Mouse (Mus musculus) cerebellum, adult 2 months (tissue): ENCODE data around the gene Syngr1. TPM values are rescaled to one million over a fixed set of nuclear protein-coding genes. Genes with fewer than 3 reads are reported as not detected.

ENCODE experiments used
- DNase-seq, 2 experiments: peaks; one replicate each; pipeline ENCODE4 v3.0.0; 2021
- H3K27ac ChIP-seq: fragments of 200-500 bp; 2 replicates; pipeline ENCODE4 v1.5.1; 2012; ENCODE audit warnings: low read length, control low read depth, inconsistent platforms; ENCODE audit not compliant: insufficient read depth
- H3K27me3 ChIP-seq: fragments of 200-500 bp; 2 replicates; pipeline ENCODE4 v1.6.1; 2012; ENCODE audit warnings: inconsistent platforms, mild to moderate bottlenecking, low read length, moderate library complexity; ENCODE audit not compliant: control insufficient read depth, insufficient read depth
- H3K4me1 ChIP-seq: fragments of 200-500 bp; 2 replicates; pipeline ENCODE4 v1.6.1; 2011; ENCODE audit warnings: low read length; ENCODE audit not compliant: control insufficient read depth, insufficient read depth
- H3K4me3 ChIP-seq: fragments of 200-500 bp; replicated peaks from 2 replicates; pipeline ENCODE3; 2011; ENCODE audit warnings: mild to moderate bottlenecking, low read depth, low read length, control low read depth; ENCODE audit not compliant: insufficient read depth
- CTCF ChIP-seq: fragments of 200-500 bp; IDR thresholded peaks from 2 replicates; pipeline ENCODE4 v1.5.1; 2011; ENCODE audit warnings: low read depth, mild to moderate bottlenecking, control low read depth, low read length, moderate library complexity, borderline replicate concordance; ENCODE audit not compliant: insufficient read depth
- POLR2A ChIP-seq: fragments of 200-500 bp; IDR thresholded peaks from 2 replicates; pipeline ENCODE4 v1.6.1; 2011; ENCODE audit warnings: low read length, control low read depth, borderline replicate concordance; ENCODE audit not compliant: insufficient read depth
- whole genome bisulfite sequencing: fragments of 180-500 bp; shearing (Covaris S2); methylation state at CpG from one replicate; pipeline ENCODE4 v1.1.7; 2018; 5-methylcytosine and 5-hydroxymethylcytosine counted together
- polyA plus RNA-seq: library from polyadenylated mRNA; depleted of rRNA; stranded (reverse); fragments of >200 nt; gene quantifications from 2 replicates; pipeline ENCODE4 v1.2.3, GENCODE M21; 2012

Syngr1 gene
- polyA plus RNA-seq, 1 experiment = 448 TPM

- TF ChIP-seq POLR2A (no peak), CTCF (no peak)
- WGBS = 96% methylated on average over 5 of the region's 5 CpGs
- Histone ChIP-seq H3K27ac (no peak overlapping the region), H3K27me3 (no peaks in the 10 kb centered on the region), H3K4me1 (peaks cover 5% of the 10 kb centered on the region; the same call in 1 of the 2 replicates), H3K4me3 (no peak overlapping the region)
- no peak for DNase-seq
Measured at GRCm38 (mm10) chr15:80145397-80145796, 54.3 kb downstream of the Syngr1 start.

- no peak overlapping the region for H3K4me3 ChIP-seq
- H3K4me1 ChIP-seq = peaks cover 5% of the 10 kb centered on the region; the same call in 1 of the 2 replicates
- DNase-seq = no peak
- TF ChIP-seq POLR2A (no peak), CTCF (no peak)
- 61% methylated on average over 6 of the region's 6 CpGs for WGBS
- no peaks in the 10 kb centered on the region for H3K27me3 ChIP-seq
- H3K27ac ChIP-seq = no peak overlapping the region
Measured at GRCm38 (mm10) chr15:80146153-80146552, 55.0 kb downstream of the Syngr1 start.

GRCm38 (mm10) chr15:80147090-80147489 is 56.0 kb downstream of the Syngr1 start:
- Histone ChIP-seq H3K27me3 (no peaks in the 10 kb centered on the region), H3K27ac (no peak overlapping the region), H3K4me1 (peaks cover 5% of the 10 kb centered on the region; the same call in 1 of the 2 replicates), H3K4me3 (no peak overlapping the region)
- WGBS = 89% methylated on average over 14 of the region's 14 CpGs
- DNase-seq = no peak
- TF ChIP-seq CTCF = no peak
- TF ChIP-seq POLR2A = no peak

DNA sequence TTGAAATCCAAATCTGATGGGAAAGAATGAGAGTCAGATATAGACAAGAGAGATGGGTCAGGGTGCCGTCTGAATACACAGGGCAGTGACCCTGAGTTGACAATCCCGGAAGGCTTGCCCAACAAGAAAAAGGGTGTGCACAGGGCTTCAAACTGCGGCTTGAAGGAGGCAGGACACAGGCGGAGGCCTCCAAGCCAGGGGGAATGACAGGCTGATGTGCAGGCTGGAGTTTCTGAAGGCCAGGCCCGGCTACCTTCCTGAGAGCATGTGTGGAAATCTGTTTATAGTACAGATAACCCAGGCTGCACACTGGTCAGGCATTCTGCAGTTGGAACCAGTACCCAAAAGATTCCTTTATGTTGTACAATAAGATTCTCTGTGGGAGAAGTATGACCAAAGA is 56.4 kb downstream of the Syngr1 start:
- DNase-seq = no peak
- Histone ChIP-seq H3K27me3 (no peaks in the 10 kb centered on the region), H3K4me3 (no peak overlapping the region), H3K27ac (no peak overlapping the region), H3K4me1 (peaks cover 5% of the 10 kb centered on the region; the same call in 1 of the 2 replicates)
- TF ChIP-seq CTCF (no peak), POLR2A (no peak)
- 84% methylated on average over 5 of the region's 5 CpGs for WGBS

- Histone ChIP-seq H3K4me1 (peaks cover 5% of the 10 kb centered on the region; the same call in 1 of the 2 replicates), H3K27me3 (no peaks in the 10 kb centered on the region), H3K4me3 (no peak overlapping the region), H3K27ac (no peak overlapping the region)
- 76% methylated on average over 8 of the region's 8 CpGs for WGBS
- no peak for DNase-seq
- no peak for TF ChIP-seq POLR2A
- TF ChIP-seq CTCF = no peak
Measured at GRCm38 (mm10) chr15:80148565-80148964, 57.4 kb downstream of the Syngr1 start.

DNA sequence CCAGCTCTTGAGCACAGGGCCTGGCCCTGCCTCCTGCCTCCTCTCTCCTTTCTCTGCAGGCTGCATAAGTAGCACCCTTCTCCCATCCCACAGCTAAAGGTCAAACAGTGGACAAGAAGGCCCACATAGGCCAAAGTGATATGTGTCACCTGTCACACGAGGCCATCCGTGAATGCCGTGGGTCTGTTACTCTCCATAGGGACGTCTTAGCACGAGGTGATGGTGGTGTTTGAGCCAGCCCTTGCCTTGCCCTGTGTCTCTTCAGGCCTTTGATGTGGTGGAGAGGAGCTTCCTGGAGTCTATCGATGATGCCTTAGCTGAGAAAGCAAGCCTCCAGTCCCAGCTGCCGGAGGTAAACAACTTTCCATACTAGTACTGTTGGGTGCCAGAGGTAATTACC is 58.4 kb downstream of the Syngr1 start:
- no peak overlapping the region for H3K4me3 ChIP-seq
- TF ChIP-seq POLR2A = no peak
- TF ChIP-seq CTCF = no peak
- 94% methylated on average over 7 of the region's 7 CpGs for WGBS

GRCm38 (mm10) chr15:80152663-80153062 is 61.5 kb downstream of the Syngr1 start:
- TF ChIP-seq POLR2A (no peak), CTCF (no peak)
- H3K27me3 ChIP-seq = no peaks in the 10 kb centered on the region
- 92% methylated on average over 10 of the region's 10 CpGs for WGBS
- H3K4me3 ChIP-seq = no peak overlapping the region
- no peak overlapping the region for H3K27ac ChIP-seq
- peaks cover 11% of the 10 kb centered on the region for H3K4me1 ChIP-seq
- no peak for DNase-seq

More for the DNA sequence above, 58.4 kb downstream of the Syngr1 start:
- no peak for DNase-seq
- H3K4me1 ChIP-seq = peaks cover 5% of the 10 kb centered on the region; the same call in 1 of the 2 replicates
- no peaks in the 10 kb centered on the region for H3K27me3 ChIP-seq
- H3K27ac ChIP-seq = no peak overlapping the region

GRCm38 (mm10) chr15:80153757-80154156 is 62.6 kb downstream of the Syngr1 start:
- WGBS = 72% methylated on average over 11 of the region's 11 CpGs
- no peak overlapping the region for H3K4me3 ChIP-seq

DNA sequence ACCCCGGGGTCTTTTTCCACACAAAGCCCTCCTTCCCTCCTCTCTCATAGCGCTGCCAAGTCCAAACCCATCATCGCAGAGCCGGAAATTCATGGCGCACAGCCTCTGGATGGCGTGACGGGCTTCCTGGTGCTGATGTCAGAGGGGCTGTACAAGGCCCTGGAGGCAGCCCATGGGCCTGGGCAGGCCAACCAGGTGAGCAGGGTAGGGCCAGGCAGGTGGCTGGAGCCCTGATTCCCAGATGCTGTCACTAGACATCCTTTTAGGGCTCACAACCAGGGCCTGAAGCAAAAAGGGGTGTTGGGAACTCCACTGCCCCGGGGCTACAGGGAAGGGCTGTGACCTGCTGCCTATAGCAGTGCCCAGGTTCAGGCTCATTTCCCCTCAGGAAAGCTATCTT is 64.6 kb downstream of the Syngr1 start:
- Histone ChIP-seq H3K4me3 (no peak overlapping the region), H3K4me1 (peaks cover 31% of the 10 kb centered on the region), H3K27ac (no peak overlapping the region), H3K27me3 (no peaks in the 10 kb centered on the region)
- no peak for DNase-seq
- 84% methylated on average over 8 of the region's 8 CpGs for WGBS
- TF ChIP-seq CTCF = no peak
- TF ChIP-seq POLR2A = no peak

More at GRCm38 (mm10) chr15:80153757-80154156, 62.6 kb downstream of the Syngr1 start:
- no peak for DNase-seq
- H3K4me1 ChIP-seq = peaks cover 17% of the 10 kb centered on the region
- H3K27me3 ChIP-seq = no peaks in the 10 kb centered on the region
- TF ChIP-seq CTCF = no peak
- TF ChIP-seq POLR2A = no peak
- H3K27ac ChIP-seq = no peak overlapping the region
